Mouse (Mus musculus) heart, embryonic 12.5 days (tissue): ENCODE measurements around the gene Dgkq. TPM values are rescaled to one million over a fixed set of nuclear protein-coding genes. Genes with fewer than 3 reads are reported as not detected.

Source experiments
- polyA plus RNA-seq: library from polyadenylated mRNA; unstranded; fragments of >200 nt; fragmentation: Nextera tagmentation; extraction: Ambion mirVana; gene quantifications from 2 replicates; pipeline ENCODE4 v1.2.1, GENCODE M21; 2016

Dgkq gene
- polyA plus RNA-seq, 1 experiment from 2014 or later = 9.4 TPM

Other genes starting within 250 kb of the Dgkq start
- 891 and 894 TPM in 2 replicates for gene Atp5k, start 235.2 kb downstream of the Dgkq start, polyA plus RNA-seq
- gene Mfsd7a, start 220.8 kb downstream of the Dgkq start, polyA plus RNA-seq = 0.26 and 0.34 TPM in 2 replicates
- 24.7 and 25.2 TPM in 2 replicates for gene Pcgf3, start 208.4 kb downstream of the Dgkq start, polyA plus RNA-seq
- gene Cplx1, start 119.6 kb downstream of the Dgkq start, polyA plus RNA-seq = 0.39 and 0.57 TPM in 2 replicates
- gene Gak, start 39.9 kb downstream of the Dgkq start, polyA plus RNA-seq = 42.5 and 43.2 TPM in 2 replicates
- gene Tmem175, start 39.9 kb downstream of the Dgkq start, polyA plus RNA-seq = 18.5 and 18.6 TPM in 2 replicates
- gene Idua, start 9.3 kb downstream of the Dgkq start, polyA plus RNA-seq = 16.5 and 17.8 TPM in 2 replicates
- 0.54 and 1.0 TPM in 2 replicates for gene Slc26a1, start 5.9 kb upstream of the Dgkq start, polyA plus RNA-seq
- 39.1 and 40.1 TPM in 2 replicates for gene Fgfrl1, start 22.7 kb upstream of the Dgkq start, polyA plus RNA-seq
- 0.65 and 1.2 TPM in 2 replicates for gene Rnf212, start 105.3 kb upstream of the Dgkq start, polyA plus RNA-seq
- gene Tmed11, start 125.7 kb upstream of the Dgkq start, polyA plus RNA-seq = not detected in 2 replicates
- gene Vmn2r8, start 139.2 kb upstream of the Dgkq start, polyA plus RNA-seq = not detected in 2 replicates
- not detected in 2 replicates for gene Vmn2r9, start 182.9 kb upstream of the Dgkq start, polyA plus RNA-seq